Mouse (Mus musculus): ENCODE measurements around the gene Vps52.

Vps52 gene

DNA sequence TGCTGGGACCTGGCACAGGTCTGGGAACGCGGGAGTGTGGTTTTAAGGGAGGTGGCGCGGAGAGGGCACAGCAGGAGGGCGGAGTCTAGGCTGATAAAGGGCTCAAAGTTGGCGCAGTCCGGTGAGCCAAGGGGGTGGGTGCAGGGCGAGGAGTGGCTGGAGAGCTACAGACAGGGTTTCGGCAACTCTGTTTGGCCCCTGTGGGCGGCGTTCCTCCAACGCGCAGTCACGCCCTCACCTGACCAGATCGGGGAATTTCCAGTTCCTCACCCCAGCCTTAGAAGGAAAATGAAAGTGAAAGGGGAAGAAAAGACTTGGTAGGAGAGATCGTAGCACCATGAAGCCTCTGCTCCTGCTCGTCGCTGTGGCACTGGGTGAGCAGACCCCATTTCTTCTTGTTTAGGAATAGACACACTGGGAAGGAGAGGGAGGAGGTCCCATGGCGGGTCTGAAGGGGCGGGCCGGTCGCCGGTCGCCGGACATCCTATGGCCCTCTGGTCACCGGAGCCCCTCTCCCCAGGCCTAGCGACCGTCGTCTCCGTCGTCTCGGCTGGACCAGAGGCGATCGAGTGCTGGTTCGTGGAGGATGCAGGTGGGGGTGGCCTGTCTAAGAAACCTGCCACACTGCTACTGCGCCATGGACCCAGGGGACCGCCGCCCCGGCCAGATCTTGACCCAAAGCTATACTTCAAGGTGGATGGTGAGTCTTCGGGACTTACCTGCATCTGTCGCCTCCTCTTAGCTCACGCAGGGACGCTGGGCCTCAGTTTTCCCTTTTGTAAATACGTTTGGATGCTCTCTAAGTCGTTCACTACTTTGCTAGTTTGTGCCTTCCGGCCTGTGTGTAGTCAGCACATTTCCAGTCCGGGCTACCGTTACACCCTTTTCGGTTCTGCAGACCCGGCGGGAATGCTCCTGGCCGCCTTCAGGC, 36.0 kb upstream of the Vps52 start:
- in situ Hi-C loops (cut with MboI; ENCODE audit: low pct_unique_long_range_greater_than_20kb in 1 of 2, low sequenced_read_pairs in 2 of 2, unreplicated experiment in 1 of 2) = no loop called here

DNA sequence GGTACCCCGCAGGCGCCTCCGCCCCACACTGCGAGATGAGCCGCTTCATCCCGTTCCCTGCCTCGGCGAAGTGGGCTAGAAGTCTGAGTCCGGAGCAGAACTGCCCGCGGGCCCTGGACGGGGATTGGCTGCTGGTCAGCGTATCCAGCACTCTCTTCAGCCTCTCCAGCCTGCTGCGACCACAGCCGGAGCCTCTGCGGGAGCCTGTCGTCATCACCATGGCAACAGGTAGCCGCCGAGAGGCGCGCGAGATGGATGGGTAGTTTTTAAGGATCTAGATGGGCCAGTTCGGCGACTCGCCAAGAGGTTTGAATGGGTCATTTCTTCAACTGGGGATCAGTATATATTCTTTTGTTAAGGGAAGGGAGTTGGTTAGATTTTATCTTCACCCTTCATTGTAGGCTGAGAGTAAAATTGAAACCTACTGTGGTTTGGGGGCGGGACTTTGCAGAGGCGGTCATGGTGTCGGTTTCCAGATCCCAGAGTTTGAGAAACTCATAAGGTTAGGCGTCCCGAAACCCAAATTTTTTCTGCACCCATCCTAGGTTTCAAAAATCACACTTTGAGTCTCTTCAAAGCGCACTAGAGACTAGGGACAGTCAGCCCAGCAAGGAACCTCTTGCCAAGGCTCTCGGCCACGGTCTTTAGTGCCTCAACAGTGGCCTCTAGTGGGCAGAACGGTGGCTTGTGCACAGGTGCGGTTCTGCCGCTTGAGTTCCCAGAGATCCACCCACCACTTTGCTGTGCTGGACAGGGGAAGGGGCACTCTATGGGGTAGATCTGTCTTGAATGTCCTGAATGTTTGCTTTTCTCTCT, 35.1 kb upstream of the Vps52 start:
- in situ Hi-C loops (cut with MboI; ENCODE audit: low pct_unique_long_range_greater_than_20kb in 1 of 2, low sequenced_read_pairs in 2 of 2, unreplicated experiment in 1 of 2) = no loop called here

DNA sequence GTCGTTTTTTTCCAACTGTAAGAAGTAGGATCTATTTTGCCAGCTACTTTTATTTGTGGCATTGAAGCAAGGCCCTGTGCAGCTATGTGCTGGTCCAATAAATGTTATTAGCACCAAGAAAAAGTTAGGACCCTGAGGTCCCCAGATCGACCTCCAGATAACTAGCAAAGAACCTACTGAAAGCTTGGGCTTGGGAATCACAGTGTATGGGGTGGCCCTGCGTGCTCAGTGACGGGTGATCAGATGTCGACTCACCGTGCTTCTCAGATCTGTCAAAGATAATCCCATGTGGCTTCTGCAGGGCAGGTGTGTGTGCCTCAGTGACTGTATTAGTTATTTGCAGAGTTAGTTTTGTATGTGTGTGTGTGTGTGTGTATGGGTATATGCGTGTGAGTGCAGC, 34.3 kb upstream of the Vps52 start:
- in situ Hi-C loops (cut with MboI; ENCODE audit: low pct_unique_long_range_greater_than_20kb in 1 of 2, low sequenced_read_pairs in 2 of 2, unreplicated experiment in 1 of 2) = no loop called here

DNA sequence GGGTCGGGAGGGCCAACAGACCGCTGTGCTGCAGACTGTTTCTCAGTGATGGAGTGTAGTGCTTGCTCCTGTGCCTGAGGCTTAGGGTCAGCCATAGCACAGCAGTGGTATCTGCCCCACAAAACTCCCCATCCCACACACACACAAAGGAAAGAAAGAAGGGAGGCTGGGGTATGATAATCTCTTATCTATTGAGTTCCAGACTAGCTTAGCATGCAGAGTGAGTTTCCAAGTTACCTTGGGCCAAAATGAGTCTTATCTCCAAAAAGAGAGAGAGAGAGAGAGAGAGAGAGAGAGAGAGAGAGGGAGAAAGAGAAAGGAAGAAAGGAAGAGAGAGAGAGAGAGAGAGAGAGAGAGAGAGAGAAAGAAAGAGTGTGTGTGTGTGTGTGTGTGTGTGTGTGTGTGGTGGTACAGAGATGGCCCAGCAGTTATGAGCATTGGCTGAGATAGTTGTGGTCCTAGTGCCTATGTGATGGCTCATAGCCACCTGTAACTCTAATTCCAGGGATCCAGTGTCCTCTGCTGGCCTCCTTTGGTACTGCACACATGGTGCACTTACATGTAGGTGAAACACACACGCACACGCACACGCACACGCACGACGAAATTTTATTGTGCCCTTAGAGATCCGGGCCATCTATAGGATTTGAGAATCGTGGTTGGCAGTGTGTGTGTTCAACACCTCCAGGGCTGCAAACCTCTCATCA, 30.9 kb upstream of the Vps52 start:
- in situ Hi-C loops (cut with MboI; ENCODE audit: low pct_unique_long_range_greater_than_20kb in 1 of 2, low sequenced_read_pairs in 2 of 2, unreplicated experiment in 1 of 2) = no loop called here

DNA sequence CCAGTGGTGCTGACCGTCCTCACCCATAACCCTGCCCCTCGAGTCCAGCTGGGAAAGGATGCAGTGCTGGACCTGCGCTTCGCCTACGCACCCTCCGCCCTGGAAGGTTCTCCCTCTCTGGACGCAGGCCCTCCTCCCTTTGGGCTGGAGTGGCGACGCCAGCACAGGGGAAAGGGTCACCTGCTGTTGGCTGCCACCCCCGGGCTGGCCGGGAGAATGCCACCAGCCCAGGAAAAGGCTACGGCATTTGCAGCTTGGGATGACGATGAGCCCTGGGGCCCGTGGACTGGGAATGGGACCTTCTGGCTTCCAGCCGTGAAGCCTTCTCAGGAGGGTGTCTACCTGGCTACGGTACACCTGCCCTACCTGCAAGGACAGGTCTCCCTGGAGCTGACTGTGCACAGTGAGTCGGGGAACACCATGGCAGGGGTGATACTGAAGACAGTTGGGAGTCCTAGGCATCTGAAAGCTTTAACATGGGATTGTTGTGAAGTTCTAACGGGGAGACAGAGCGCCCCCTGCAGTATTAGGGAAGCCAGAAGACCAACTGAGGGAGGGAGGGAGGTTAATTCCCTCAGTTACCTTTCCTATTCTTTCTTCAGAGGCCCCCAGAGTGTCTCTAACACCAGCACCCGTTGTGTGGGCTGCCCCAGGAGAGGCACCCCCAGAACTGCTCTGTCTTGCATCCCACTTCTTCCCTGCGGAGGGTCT, 30.1 kb upstream of the Vps52 start:
- in situ Hi-C loops (cut with MboI; ENCODE audit: low pct_unique_long_range_greater_than_20kb in 1 of 2, low sequenced_read_pairs in 2 of 2, unreplicated experiment in 1 of 2) = no loop called here

DNA sequence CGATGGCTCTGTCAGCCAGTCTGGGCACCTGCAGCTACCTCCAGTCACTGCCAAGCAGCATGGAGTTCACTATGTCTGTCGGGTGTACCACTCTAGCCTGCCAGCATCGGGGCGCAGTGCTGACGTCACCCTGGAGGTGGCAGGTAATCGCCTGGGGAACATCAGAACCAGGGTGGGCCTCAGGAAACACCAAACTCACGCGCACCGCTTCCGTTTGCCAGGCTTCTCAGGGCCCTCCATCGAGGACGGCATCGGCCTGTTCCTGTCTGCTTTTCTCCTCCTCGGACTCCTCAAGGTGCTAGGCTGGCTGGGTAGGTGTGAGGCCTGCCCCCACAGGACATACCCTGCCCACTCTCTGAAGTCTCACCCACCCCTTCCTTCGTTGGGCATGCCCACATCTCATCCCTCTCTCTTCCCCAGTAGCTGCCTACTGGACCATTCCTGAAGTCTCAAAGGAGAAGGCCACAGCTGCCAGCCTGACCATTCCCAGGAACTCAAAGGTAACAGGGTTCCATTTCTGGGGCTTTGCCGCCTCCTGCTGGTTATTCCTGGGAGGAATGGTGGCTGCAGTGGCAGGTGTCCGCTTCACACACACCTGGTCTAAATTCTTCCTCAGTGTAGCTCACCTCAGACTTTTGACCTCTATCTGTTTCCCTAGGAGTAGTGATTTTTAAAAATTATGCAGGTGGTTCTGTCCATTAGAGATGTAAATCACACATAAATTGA, 29.2 kb upstream of the Vps52 start:
- in situ Hi-C loops (cut with MboI; ENCODE audit: low pct_unique_long_range_greater_than_20kb in 1 of 2, low sequenced_read_pairs in 2 of 2, unreplicated experiment in 1 of 2) = no loop called here

DNA sequence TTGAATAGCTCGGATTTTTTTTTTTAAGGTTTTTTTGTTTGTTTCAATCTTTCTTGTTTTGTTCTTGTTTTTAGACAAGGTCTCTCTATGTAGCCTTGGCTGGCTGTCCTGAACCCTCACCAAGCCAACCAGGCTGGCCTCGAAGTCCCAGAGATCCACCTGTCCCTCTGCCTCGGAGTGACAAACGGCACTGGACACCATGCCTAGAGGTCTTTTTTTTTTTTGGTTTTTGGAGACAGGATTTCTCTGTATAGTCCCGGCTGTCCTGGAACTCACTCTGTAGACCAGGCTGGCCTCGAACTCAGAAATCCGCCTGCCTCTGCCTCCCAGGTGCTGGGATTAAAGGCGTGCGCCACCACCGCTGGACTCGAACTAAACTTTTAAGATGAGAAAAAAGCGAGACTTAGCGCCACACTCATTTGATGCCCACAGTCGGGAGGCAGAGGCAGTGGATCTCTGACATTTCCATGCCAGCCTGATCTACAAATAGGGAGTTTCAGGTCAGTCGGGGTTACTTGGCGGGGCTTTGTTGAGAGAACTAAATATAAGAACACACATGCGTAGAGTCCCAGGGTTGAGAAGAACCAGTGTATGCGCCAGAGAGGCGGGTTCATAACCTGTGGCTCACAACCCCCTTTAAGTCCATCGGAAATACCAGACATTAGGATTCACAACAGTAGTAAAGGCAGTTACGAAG, 27.2 kb upstream of the Vps52 start:
- in situ Hi-C loops (cut with MboI; ENCODE audit: low pct_unique_long_range_greater_than_20kb in 1 of 2, low sequenced_read_pairs in 2 of 2, unreplicated experiment in 1 of 2) = no loop called here

DNA sequence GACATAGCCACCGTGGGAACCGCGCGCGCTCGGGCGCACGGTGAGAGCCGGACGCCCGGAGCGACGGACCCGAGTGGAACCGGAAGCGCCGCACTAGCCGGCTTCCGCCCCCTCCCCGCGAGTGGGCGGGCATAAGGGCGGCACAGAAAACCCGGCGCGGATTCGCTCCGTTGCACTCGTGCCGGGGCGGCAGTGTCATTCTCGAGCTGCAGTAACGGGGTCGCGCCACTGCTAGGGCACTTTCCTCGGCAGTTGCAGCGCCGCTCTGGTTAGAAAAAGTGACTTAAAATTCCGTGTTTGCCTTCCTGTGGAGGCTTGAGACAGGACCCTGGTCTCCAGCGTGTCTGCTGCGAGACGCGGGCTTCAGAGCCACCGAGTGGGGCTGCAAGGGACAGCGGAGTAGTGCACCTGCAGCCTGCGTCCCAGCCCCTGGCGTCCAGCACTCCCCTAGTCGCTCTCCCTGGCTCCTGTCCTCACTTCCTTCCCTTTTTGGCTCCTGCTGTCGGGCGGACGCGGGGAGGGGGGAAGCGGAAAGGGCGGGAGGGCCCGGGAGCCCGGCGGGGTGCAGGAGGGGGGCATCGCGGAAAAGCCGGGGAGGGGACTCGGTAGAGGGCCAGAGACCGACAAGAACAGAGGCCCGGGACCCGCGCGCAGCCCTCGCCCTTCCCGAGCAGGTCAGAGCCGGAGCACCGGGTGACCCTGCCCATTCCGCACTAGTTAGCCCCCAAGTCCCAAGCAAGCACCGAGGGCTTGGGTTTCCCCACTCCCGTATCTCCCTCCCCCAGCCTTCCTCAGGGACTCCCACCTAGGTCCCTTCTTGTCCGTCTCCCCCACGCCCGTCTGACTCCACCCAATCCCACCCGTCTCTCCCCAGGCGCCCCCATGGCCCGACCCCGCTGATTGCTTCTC, 26.0 kb upstream of the Vps52 start, which contains the start of gene Rgl2:
TSS of gene Rgl2 (plus strand) at position 173 of the 909 bp plus-strand sequence.
- in situ Hi-C loops (cut with MboI; ENCODE audit: low pct_unique_long_range_greater_than_20kb in 1 of 2, low sequenced_read_pairs in 2 of 2, unreplicated experiment in 1 of 2) = loop anchor here in 1 of 2 experiments (5.0 kb wide), 1 partner anchor 37 kb away; the partner anchor contains the start of gene Kifc1

DNA sequence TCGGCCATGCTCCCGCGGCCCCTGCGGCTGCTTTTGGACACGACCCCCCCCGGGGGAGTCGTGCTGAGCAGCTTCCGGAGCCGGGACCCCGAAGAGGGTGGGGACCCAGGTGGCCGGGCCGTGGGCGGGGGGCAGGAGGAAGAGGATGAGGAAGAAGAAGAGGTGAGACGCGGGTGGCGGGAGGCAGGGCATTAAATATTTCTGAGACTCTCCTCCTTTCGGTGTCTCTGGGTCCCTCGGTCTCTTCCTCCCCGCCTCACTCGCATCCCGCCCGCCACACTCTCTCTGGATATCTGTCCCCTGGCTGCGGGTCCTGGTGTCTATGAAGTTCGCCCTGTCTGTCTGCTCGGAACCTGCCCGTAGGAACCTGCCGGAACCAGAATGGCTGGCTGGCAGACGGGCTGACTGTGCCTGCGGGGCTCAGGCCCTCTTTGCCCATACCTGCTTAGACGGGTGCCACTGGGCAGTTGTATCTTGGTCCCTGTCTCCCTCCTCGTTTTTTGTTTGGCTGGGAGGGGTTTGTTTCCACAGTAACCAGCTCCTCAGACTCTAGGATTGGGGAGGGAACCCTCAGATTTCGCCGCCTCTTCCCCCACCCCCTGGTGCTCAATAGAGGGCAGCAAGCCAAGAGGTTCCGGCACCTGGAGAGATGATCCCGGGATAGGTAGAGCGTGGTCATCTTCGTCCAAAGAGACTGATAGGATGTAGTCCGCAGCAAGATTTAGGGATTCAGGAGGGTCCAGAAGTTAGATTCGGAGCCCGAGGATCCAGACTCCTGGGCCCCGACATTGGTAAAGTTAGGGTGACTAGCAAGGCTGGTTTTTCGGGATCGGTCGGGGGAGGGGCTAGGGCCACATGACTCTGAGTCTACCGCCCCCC, 25.1 kb upstream of the Vps52 start:
- in situ Hi-C loops (cut with MboI; ENCODE audit: low pct_unique_long_range_greater_than_20kb in 1 of 2, low sequenced_read_pairs in 2 of 2, unreplicated experiment in 1 of 2) = loop anchor here in 1 of 2 experiments (5.0 kb wide), 1 partner anchor 38 kb away; the partner anchor contains the start of gene Kifc1

DNA sequence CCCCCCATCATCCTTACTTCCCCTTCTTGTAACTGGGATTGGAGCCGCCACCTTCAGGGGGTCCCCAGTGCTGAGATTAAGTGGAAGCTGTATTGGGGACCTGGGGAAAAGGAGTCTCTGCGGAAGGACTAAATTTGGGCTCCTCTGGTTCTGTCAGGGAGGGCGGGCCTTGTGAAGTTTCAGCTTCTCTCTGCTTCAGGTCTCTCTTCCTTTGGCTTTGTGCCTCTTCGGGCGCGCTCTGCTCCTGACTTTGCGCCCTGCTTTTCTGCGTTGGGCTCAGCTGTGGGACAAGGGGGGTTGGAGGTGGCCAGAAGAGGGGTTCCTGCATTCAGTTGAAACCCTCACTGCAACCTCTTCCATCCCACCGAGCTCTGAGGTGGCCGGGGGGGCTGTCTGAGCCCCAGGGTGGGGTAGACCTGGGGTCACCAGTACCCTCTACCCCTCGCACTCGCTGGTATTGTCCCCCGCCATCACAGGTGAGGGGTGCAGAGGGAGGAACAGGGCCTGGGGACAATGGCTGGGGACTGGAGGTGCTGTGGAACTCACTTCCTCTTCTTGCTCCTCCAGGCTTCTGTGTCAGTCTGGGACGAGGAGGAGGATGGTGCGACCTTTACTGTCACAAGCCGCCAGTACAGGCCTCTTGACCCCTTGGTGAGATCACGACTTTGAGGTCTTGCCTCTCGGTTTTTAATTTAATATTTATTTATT, 24.3 kb upstream of the Vps52 start:
- in situ Hi-C loops (cut with MboI; ENCODE audit: low pct_unique_long_range_greater_than_20kb in 1 of 2, low sequenced_read_pairs in 2 of 2, unreplicated experiment in 1 of 2) = loop anchor here in 1 of 2 experiments (5.0 kb wide), 1 partner anchor 39 kb away; the partner anchor contains the start of gene Kifc1

DNA sequence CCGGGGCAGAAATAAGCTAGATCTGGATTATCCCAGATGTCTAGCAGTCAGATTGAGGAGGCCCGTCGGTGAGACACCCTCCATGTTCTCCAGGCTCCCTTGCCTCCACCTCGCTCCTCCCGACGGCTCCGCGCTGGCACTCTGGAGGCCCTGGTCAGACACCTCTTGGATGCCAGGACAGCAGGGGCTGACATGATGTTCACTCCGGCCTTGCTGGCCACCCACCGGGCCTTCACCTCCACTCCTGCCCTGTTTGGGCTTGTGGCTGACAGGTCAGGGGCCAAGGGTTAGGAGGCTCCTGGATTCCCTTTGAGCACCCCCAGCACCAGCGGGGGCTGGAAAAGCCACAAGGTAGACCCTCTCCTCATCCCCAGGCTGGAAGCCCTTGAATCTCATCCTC, 23.7 kb upstream of the Vps52 start:
- in situ Hi-C loops (cut with MboI; ENCODE audit: low pct_unique_long_range_greater_than_20kb in 1 of 2, low sequenced_read_pairs in 2 of 2, unreplicated experiment in 1 of 2) = loop anchor here in 1 of 2 experiments (5.0 kb wide), 1 partner anchor 40 kb away; the partner anchor contains the start of gene Kifc1

DNA sequence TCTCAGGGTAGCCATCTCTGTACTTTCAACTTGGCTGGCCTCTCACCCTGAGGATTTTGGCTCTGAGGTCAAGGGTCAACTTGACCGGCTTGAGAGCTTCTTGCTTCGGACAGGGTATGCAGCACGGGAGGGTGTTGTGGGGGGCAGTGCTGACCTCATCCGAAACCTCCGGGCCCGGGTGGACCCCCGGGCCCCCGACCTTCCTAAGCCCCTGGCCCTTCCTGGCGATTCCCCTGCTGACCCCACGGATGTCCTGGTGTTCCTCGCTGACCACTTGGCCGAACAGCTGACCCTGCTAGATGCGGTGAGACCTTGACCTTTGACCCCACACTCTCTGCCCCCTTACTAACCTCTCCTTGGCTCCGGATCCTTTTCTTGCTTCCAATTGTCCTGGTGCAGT, 23.2 kb upstream of the Vps52 start:
- in situ Hi-C loops (cut with MboI; ENCODE audit: low pct_unique_long_range_greater_than_20kb in 1 of 2, low sequenced_read_pairs in 2 of 2, unreplicated experiment in 1 of 2) = loop anchor here in 1 of 2 experiments (5.0 kb wide), 1 partner anchor 40 kb away; the partner anchor contains the start of gene Kifc1

DNA sequence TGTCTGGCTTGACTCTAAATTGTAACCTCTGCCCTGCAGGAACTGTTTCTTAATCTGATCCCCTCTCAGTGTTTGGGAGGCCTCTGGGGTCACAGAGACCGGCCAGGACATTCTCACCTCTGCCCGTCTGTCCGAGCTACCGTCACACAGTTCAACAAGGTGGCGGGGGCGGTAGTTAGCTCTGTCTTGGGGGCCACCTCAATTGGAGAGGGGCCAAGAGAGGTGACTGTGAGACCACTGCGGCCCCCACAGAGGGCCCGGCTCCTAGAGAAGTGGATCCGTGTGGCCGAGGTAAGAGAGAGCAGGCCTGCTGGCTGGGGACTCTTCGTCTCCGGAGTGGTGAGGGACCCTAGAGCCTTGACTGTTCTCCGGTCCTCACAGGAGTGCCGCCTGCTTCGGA, 22.6 kb upstream of the Vps52 start:
- in situ Hi-C loops (cut with MboI; ENCODE audit: low pct_unique_long_range_greater_than_20kb in 1 of 2, low sequenced_read_pairs in 2 of 2, unreplicated experiment in 1 of 2) = loop anchor here in 1 of 2 experiments (5.0 kb wide), 1 partner anchor 41 kb away; the partner anchor contains the start of gene Kifc1

DNA sequence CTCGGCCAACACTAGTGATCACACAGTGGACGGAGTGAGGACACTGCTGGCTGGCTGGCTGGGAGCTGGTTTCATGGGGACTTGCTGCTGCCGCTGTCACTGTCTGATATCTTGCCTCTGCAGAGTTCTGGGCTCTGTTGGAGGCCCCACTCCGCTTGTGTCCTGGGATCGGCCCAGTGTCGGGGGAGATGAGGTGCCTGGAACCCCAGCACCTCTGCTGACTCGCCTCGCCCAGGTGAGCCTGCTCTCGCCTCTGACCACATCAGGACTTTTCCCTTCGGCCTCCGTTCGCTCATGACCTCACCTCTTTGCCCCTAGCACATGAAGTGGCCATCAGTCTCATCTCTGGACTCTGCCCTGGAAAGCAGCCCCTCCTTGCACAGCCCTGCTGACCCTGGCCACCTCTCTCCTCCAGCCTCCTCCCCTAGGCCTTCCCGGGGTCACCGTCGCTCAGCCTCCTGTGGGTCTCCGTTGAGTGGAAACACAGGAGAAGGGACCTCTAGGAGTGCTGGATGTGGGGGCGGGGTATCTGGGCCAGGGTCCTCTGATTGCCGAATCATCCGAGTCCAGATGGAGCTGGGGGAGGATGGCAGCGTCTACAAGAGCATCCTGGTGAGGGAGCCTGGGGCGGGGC, 20.1 kb upstream of the Vps52 start:
- in situ Hi-C loops (cut with MboI; ENCODE audit: low pct_unique_long_range_greater_than_20kb in 1 of 2, low sequenced_read_pairs in 2 of 2, unreplicated experiment in 1 of 2) = no loop called here

Data from mouse embryonic stem cell (cell line).